Mouse (Mus musculus): ENCODE data around the gene Lcp2. TPM values are rescaled to one million over a fixed set of nuclear protein-coding genes. Genes with fewer than 3 reads are reported as not detected.

The Lcp2 gene
- polyA plus RNA-seq, 1 experiment from 2014 or later: 2.3 TPM

- WGBS: 39% methylated on average over 4 of the region's 4 CpGs
- Histone ChIP-seq H3K9me3 (replicated peaks) (no peaks in the 10 kb centered on the region), H3K4me1 (replicated peaks) (0 out of 2 replicates have a peak, but pooled peaks cover 5% of the 10 kb centered on the region), H3K27ac (peak overlapping the region; percentile 64), H3K36me3 (no peaks in the 10 kb centered on the region), H3K9ac (no peak overlapping the region), H3K4me3 (no peak overlapping the region), H3K4me2 (no peak overlapping the region), H3K27me3 (no peaks in the 10 kb centered on the region)
- ATAC-seq (replicated peaks; ENCODE audit: insufficient number of reproducible peaks, insufficient read depth, low FRiP score, low read depth): peak; percentile 66
Measured at GRCm38 (mm10) chr11:34010859-34011172, 35.9 kb upstream of the Lcp2 start.

- Histone ChIP-seq H3K27ac (no peak overlapping the region), H3K27me3 (no peaks in the 10 kb centered on the region)
Measured at GRCm38 (mm10) chr11:34012007-34012652, 34.6 kb upstream of the Lcp2 start.

GRCm38 (mm10) chr11:34025091-34025490 lies 21.6 kb upstream of the Lcp2 start:
- Histone ChIP-seq H3K4me3 (no peak overlapping the region), H3K4me1 (replicated peaks) (no peaks in the 10 kb centered on the region), H3K27me3 (no peaks in the 10 kb centered on the region), H3K9me3 (replicated peaks) (no peaks in the 10 kb centered on the region), H3K36me3 (no peaks in the 10 kb centered on the region), H3K27ac (no peak overlapping the region), H3K9ac (no peak overlapping the region), H3K4me2 (no peak overlapping the region)
- 78% methylated on average over 1 of the region's 1 CpGs for WGBS
- ATAC-seq (replicated peaks; ENCODE audit: insufficient number of reproducible peaks, insufficient read depth, low FRiP score, low read depth): no peak

More at GRCm38 (mm10) chr11:34012007-34012652, 34.6 kb upstream of the Lcp2 start:
- H3K4me1 ChIP-seq (replicated peaks): 0 out of 2 replicates have a peak, but pooled peaks cover 5% of the 10 kb centered on the region
- no peaks in the 10 kb centered on the region for H3K36me3 ChIP-seq
- 42% methylated on average over 6 of the region's 6 CpGs for WGBS
- no peak overlapping the region for H3K9ac ChIP-seq
- no peaks in the 10 kb centered on the region for H3K9me3 ChIP-seq (replicated peaks)
- no peak overlapping the region for H3K4me2 ChIP-seq
- no peak for ATAC-seq (replicated peaks; ENCODE audit: insufficient number of reproducible peaks, insufficient read depth, low FRiP score, low read depth)
- no peak overlapping the region for H3K4me3 ChIP-seq

- WGBS: 77% methylated on average over 5 of the region's 5 CpGs
- Histone ChIP-seq H3K9me3 (replicated peaks) (no peaks in the 10 kb centered on the region), H3K4me3 (no peak overlapping the region), H3K36me3 (no peaks in the 10 kb centered on the region), H3K9ac (no peak overlapping the region), H3K27ac (no peak overlapping the region), H3K27me3 (no peaks in the 10 kb centered on the region), H3K4me2 (no peak overlapping the region), H3K4me1 (replicated peaks) (no peaks in the 10 kb centered on the region)
- ATAC-seq (replicated peaks; ENCODE audit: insufficient number of reproducible peaks, insufficient read depth, low FRiP score, low read depth): no peak
Measured at GRCm38 (mm10) chr11:34029658-34030057, 17.1 kb upstream of the Lcp2 start.

GRCm38 (mm10) chr11:34031015-34031805 lies 15.5 kb upstream of the Lcp2 start:
- Histone ChIP-seq H3K27ac (no peak overlapping the region), H3K4me1 (replicated peaks) (no peaks in the 10 kb centered on the region), H3K9ac (no peak overlapping the region), H3K9me3 (replicated peaks) (no peaks in the 10 kb centered on the region), H3K27me3 (no peaks in the 10 kb centered on the region), H3K4me3 (no peak overlapping the region), H3K36me3 (no peaks in the 10 kb centered on the region), H3K4me2 (no peak overlapping the region)
- ATAC-seq (replicated peaks; ENCODE audit: insufficient number of reproducible peaks, insufficient read depth, low FRiP score, low read depth): peak; percentile 31; the same call in 1 of the 2 replicates
- WGBS: 38% methylated on average over 8 of the region's 8 CpGs

GRCm38 (mm10) chr11:34034008-34034505 lies 12.7 kb upstream of the Lcp2 start:
- H3K9ac ChIP-seq: no peak overlapping the region
- WGBS: 80% methylated on average over 5 of the region's 5 CpGs
- H3K27me3 ChIP-seq: no peaks in the 10 kb centered on the region
- H3K27ac ChIP-seq: no peak overlapping the region
- H3K4me3 ChIP-seq: no peak overlapping the region
- no peak overlapping the region for H3K4me2 ChIP-seq
- no peaks in the 10 kb centered on the region for H3K36me3 ChIP-seq
- no peaks in the 10 kb centered on the region for H3K9me3 ChIP-seq (replicated peaks)
- no peak for ATAC-seq (replicated peaks; ENCODE audit: insufficient number of reproducible peaks, insufficient read depth, low FRiP score, low read depth)
- H3K4me1 ChIP-seq (replicated peaks): no peaks in the 10 kb centered on the region

GRCm38 (mm10) chr11:34034794-34035193 lies 11.9 kb upstream of the Lcp2 start:
- Histone ChIP-seq H3K4me1 (replicated peaks) (no peaks in the 10 kb centered on the region), H3K4me3 (no peak overlapping the region), H3K4me2 (no peak overlapping the region), H3K9me3 (replicated peaks) (no peaks in the 10 kb centered on the region), H3K9ac (no peak overlapping the region), H3K27me3 (no peaks in the 10 kb centered on the region), H3K36me3 (no peaks in the 10 kb centered on the region), H3K27ac (no peak overlapping the region)
- WGBS: 71% methylated on average over 2 of the region's 2 CpGs
- no peak for ATAC-seq (replicated peaks; ENCODE audit: insufficient number of reproducible peaks, insufficient read depth, low FRiP score, low read depth)

GRCm38 (mm10) chr11:34035909-34036658 lies 10.6 kb upstream of the Lcp2 start:
- H3K27me3 ChIP-seq: no peaks in the 10 kb centered on the region
- ATAC-seq (replicated peaks; ENCODE audit: insufficient number of reproducible peaks, insufficient read depth, low FRiP score, low read depth): no peak
- H3K4me1 ChIP-seq (replicated peaks): no peaks in the 10 kb centered on the region
- no peak overlapping the region for H3K9ac ChIP-seq
- no peak overlapping the region for H3K4me2 ChIP-seq
- H3K9me3 ChIP-seq (replicated peaks): no peaks in the 10 kb centered on the region
- no peaks in the 10 kb centered on the region for H3K36me3 ChIP-seq
- 77% methylated on average over 5 of the region's 5 CpGs for WGBS
- H3K27ac ChIP-seq: no peak overlapping the region
- H3K4me3 ChIP-seq: no peak overlapping the region

GRCm38 (mm10) chr11:34040061-34040460 lies 6.7 kb upstream of the Lcp2 start:
- no peaks in the 10 kb centered on the region for H3K4me1 ChIP-seq (replicated peaks)
- 79% methylated on average over 5 of the region's 5 CpGs for WGBS
- no peaks in the 10 kb centered on the region for H3K27me3 ChIP-seq
- H3K36me3 ChIP-seq: no peaks in the 10 kb centered on the region
- no peak overlapping the region for H3K4me2 ChIP-seq
- H3K4me3 ChIP-seq: no peak overlapping the region
- no peak overlapping the region for H3K27ac ChIP-seq
- ATAC-seq (replicated peaks; ENCODE audit: insufficient number of reproducible peaks, insufficient read depth, low FRiP score, low read depth): no peak
- no peak overlapping the region for H3K9ac ChIP-seq
- H3K9me3 ChIP-seq (replicated peaks): no peaks in the 10 kb centered on the region

GRCm38 (mm10) chr11:34042808-34043207 lies 3.9 kb upstream of the Lcp2 start:
- no peak overlapping the region for H3K27ac ChIP-seq
- H3K9ac ChIP-seq: no peak overlapping the region
- H3K36me3 ChIP-seq: no peaks in the 10 kb centered on the region
- 59% methylated on average over 1 of the region's 1 CpGs for WGBS
- no peak overlapping the region for H3K4me3 ChIP-seq
- H3K4me1 ChIP-seq (replicated peaks): no peaks in the 10 kb centered on the region
- no peak for ATAC-seq (replicated peaks; ENCODE audit: insufficient number of reproducible peaks, insufficient read depth, low FRiP score, low read depth)
- H3K4me2 ChIP-seq: no peak overlapping the region
- H3K27me3 ChIP-seq: no peaks in the 10 kb centered on the region
- H3K9me3 ChIP-seq (replicated peaks): no peaks in the 10 kb centered on the region

GRCm38 (mm10) chr11:34047542-34047937 lies 820 bp downstream of the Lcp2 start:
- Histone ChIP-seq H3K36me3 (no peaks in the 10 kb centered on the region), H3K4me2 (no peak overlapping the region), H3K9me3 (replicated peaks) (no peaks in the 10 kb centered on the region), H3K4me1 (replicated peaks) (no peaks in the 10 kb centered on the region), H3K27ac (no peak overlapping the region), H3K4me3 (peak overlapping the region; percentile 24), H3K27me3 (no peaks in the 10 kb centered on the region), H3K9ac (no peak overlapping the region)
- 74% methylated on average over 5 of the region's 5 CpGs for WGBS
- no peak for ATAC-seq (replicated peaks; ENCODE audit: insufficient number of reproducible peaks, insufficient read depth, low FRiP score, low read depth)

All from heart, embryonic 15.5 days (tissue).